Mouse (Mus musculus): Measurements from ENCODE around the gene Ccnjl.

Gene Ccnjl

DNA sequence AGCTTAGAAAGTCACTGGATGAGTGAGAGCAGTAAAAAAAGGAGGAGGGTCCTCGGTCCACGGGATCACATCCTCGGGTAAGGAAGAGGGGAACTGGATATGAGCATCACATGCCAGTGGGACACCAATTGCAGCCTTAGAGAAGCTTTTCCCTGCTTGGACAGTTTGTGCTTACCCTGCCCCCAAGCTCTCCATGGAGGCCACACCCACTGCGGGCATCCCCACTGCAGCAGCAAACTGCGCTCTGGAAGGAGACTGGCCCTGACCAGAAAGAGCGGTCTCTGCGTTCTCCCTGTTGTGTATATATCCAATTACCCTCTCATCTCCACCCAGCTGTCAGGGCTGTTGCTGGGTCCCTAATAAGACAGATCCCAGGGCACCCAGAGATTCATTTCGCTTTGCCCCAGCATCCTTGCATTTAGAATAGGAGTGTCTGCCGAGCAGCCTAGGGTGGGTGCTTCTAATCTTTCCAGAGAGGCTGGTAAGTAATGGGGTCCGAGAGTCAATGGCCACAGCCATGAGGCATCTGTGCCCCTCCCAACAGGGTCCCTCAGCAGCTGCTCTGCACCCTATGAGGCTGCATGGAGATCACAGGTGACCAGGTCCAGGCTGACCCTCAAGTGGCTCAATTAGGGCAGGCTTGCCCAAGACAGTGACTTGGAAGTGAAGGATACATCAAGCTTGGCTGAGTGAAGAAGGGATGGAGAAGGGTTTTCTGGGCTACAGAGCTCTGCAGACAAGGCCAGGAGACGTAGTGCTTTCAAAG is 49.3 kb downstream of the Ccnjl start:
- ChIA-PET CTCF (interaction anchor here (0.7 to 1.2 kb wide), 6 partner anchors 8 to 61 kb away, joined by 3 to 5 read pairs (median 3); no protein-coding TSS in a partner anchor), POLR2A (interaction anchor here in 3 of 4 experiments (0.5 to 1.7 kb wide), 4 partner anchors 17 to 105 kb away, joined by 3 to 5 read pairs (median 4); no protein-coding TSS in a partner anchor)

DNA sequence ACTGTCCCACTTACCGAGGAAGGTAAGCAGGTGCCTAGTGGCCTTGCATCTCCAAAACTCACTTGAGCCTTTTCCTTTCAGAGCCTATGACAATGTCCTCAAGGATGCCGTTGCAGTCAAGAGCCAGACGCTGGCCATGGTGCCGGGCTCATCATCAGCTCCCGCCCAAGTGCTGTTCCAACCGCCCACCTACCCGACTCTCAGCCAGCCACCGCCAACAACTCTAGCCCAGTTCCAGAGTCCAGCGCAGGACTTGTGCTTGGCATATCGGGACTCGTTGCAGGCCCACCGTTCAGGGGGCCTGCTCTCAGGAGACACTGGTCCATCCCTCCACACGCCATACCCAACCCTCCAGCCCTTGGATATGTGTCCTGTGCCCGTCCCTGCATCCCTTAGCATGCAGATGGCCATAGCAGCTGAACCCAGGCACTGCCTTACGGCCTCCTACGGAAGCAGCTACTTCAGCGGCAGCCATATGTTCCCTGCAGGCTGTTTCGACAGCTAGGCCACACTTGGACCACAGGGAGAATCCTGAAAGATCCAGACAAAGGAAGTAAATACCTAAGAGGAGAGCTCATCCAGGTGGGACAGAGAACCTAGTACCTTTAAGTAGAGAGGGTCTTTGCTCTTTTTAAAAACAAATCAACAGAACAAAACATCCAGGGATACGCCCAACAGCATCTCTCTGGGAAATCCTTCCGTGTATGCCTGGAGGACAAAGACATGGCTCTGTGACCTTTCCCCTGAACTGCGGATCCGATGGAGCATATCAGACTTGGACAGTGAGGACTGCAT is 56.8 kb downstream of the Ccnjl start:
- ChIA-PET POLR2A (interaction anchor here (0.5 to 1.9 kb wide), 42 partner anchors 9 to 160 kb away, joined by 3 to 10 read pairs (median 3); partner anchors contain the start of genes Pwwp2a (in 2 of the 4), Ccnjl (in 1 of the 4) and Fabp6 (in 1 of the 4)), CTCF (interaction anchor here (0.5 to 3.4 kb wide), 49 partner anchors 8 to 1957 kb away, joined by 3 to 38 read pairs (median 4); partner anchors contain the start of gene Ccnjl (in 1 of the 4))

DNA sequence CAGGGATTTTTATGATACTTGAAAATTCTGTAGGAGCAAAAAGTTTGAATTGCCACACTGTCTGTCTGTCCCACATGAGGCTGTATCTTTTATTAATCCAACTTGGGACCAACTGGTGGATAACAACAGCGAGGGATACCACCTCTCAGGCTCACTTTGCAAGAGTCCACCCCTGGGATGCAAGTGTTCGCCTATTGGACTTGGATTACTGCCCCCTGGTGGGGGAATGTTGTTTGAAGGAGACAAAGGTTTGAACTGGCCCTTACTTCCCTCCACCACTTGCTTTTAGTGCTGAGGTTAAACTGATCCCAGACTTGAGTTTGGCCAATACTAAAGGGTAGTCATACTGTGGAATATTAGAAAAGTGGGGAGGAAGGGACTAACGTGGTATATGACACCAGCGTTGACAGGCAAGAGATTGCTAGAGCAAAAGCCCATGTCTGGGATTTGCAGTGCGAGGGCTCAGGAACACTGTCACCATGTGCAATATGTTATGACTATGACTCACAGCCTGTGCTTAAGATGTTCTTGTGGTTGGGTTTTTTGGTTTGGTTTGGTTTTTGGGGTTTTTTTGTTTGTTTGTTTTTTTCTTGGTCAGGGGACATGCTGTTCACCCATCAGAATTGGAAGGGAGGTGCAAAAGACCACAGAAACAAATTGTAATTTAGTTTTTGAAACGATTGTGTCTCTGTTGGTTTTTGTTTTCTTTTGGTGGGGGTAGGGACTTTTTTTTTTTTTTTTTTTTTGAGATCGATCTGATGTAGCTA is 57.9 kb downstream of the Ccnjl start, which contains the start of gene 4933415A04Rik:
Gene 4933415A04Rik (plus strand): TSS at position 717 of the 767 bp plus-strand sequence.
- ChIA-PET POLR2A (interaction anchor here (0.6 to 1.9 kb wide), 20 partner anchors 8 to 161 kb away, joined by 3 to 10 read pairs (median 5); partner anchors contain the start of genes Fabp6 (in 1 of the 4) and Pwwp2a (in 1 of the 4)), CTCF (interaction anchor here (0.6 to 3.4 kb wide), 34 partner anchors 11 to 1956 kb away, joined by 3 to 38 read pairs (median 4); partner anchors contain the start of gene Ccnjl (in 1 of the 4))

DNA sequence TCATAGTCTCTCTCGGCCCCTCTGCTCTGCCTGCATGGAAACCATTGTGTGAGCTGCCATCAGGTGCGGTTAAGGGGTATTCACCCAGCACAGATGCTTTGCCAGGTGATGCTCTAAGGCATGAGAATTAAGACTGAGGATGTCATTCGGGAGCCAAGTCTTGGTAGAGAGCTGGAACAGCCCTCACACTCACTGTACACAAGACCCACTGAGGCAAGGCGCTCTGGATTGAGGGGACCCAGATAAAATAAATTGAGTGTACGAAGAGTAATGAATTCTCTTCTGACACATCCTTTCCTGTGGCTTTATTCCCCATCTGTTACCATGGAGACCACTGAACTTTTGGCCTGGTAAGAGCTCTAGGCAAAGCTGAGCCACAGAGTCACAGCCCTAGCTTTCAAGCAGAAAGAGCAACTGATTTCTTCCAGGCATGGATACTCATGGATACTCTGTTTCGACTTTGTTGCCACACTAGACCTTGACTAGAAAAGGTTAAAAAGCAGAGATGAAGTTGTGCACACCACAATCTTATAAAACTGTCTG is 61.0 kb downstream of the Ccnjl start:
- ChIA-PET CTCF (interaction anchor here in 1 of 4 experiments (1.1 to 2.7 kb wide), 2 partner anchors 73 to 95 kb away, joined by 4 to 9 read pairs; no protein-coding TSS in a partner anchor), POLR2A (interaction anchor here in 1 of 4 experiments (0.5 to 0.9 kb wide), 2 partner anchors 9 to 108 kb away, joined by 4 to 5 read pairs; no protein-coding TSS in a partner anchor)

DNA sequence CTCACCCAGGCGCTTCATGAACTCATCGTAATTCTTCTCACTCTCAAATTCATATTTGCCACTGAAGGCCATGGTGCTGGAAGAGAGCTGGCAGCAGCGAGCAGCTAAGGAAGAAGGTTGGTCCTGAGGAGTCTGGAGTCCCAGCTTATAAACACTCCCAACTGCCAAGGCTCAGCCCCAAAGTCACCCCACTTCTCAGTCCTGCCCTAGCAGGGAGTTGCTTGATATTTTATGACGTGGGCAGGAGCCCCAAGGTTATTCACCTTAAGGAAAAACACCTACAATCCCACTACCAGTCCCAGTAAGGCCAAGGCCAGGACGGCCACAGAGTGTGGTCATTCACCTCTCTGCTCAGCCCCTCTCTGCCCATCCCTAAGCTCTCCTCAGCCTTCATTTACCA is 72.9 kb downstream of the Ccnjl start, which contains the start of gene Fabp6:
Gene Fabp6 (minus strand): TSS at position 101 of the 400 bp plus-strand sequence.
- ChIA-PET CTCF (interaction anchor here in 1 of 4 experiments (0.7 kb wide), 1 partner anchor 85 kb away, joined by 3 read pairs; no protein-coding TSS in a partner anchor), POLR2A (interaction anchor here in 2 of 4 experiments (0.7 to 1.0 kb wide), 2 partner anchors 12 to 16 kb away, joined by 3 read pairs; no protein-coding TSS in a partner anchor)

DNA sequence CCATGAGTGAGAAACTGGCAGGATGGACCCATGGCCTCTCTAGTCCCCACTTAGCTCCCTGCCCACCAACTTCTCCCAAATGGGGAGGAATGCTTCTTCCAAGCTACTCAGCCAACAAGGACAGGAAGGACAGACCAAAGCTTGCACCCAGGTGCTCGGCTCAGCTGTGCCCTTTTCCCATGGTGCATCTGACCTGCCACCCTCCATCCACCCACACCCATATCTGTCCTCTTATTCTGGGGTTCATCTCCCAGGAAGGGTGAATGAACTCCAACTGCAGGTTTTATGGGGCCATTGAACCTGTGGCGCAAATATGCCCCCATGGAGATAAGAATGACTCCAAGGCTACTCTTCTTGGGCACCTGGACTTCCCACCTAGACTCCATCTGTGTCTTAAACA is 75.6 kb downstream of the Ccnjl start:
- CTCF ChIA-PET, result interaction anchor here in 3 of 4 experiments (0.6 to 1.1 kb wide), 7 partner anchors 9 to 513 kb away, joined by 3 to 7 read pairs (median 3); no protein-coding TSS in a partner anchor
- POLR2A ChIA-PET, result interaction anchor here in 2 of 4 experiments (0.7 to 1.2 kb wide), 4 partner anchors 10 to 32 kb away, joined by 3 to 4 read pairs (median 4); no protein-coding TSS in a partner anchor

DNA sequence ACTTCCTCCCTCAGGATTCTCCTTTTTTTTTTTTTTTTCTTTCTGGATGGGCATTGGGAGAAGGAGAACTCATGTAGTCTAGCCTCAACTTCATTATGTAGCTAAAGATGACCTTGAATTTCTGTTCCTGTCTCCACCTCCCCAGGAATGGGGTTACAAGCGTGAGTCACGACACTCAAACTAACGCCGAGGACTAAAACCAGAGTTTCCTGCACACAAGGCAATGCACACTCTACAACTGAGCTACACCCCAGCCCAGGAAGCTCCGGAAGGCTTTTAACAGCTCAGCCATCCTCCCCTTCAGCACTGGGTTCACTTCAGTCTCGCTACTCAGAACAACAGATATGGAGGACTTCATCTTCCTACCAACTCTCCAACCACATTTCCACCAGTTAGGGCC is 76.3 kb downstream of the Ccnjl start:
- POLR2A ChIA-PET, result interaction anchor here in 2 of 4 experiments (0.7 to 1.1 kb wide), 4 partner anchors 14 to 79 kb away, joined by 3 to 4 read pairs (median 3); no protein-coding TSS in a partner anchor
- CTCF ChIA-PET, result interaction anchor here in 3 of 4 experiments (0.9 to 1.1 kb wide), 4 partner anchors 20 to 146 kb away, joined by 3 to 4 read pairs (median 3); no protein-coding TSS in a partner anchor

DNA sequence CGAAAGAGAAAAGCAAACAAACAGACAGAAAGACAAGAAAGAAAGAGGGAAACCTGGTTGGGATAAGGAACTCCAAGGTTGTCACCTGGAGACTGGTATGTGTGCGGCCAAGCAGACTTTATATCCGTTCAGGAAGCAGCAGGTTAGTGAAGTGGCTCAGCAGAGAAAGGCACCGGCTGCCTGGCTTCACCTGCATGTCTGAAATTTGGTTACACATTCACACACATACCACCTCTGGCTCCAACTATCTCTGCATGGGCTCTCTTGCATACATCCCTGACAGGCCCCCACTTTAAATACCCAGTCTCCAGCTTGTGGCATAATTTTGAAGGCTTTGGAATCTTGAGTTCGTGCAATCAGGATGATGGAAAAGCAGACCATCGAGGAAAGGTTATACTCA is 77.3 kb downstream of the Ccnjl start:
- POLR2A ChIA-PET, result interaction anchor here in 1 of 4 experiments (0.6 kb wide), 1 partner anchor 196 kb away, joined by 4 read pairs; no protein-coding TSS in a partner anchor
- CTCF ChIA-PET, result interaction anchor here in 3 of 4 experiments (0.6 to 0.7 kb wide), 4 partner anchors 38 to 807 kb away, joined by 3 to 7 read pairs (median 5); no protein-coding TSS in a partner anchor

DNA sequence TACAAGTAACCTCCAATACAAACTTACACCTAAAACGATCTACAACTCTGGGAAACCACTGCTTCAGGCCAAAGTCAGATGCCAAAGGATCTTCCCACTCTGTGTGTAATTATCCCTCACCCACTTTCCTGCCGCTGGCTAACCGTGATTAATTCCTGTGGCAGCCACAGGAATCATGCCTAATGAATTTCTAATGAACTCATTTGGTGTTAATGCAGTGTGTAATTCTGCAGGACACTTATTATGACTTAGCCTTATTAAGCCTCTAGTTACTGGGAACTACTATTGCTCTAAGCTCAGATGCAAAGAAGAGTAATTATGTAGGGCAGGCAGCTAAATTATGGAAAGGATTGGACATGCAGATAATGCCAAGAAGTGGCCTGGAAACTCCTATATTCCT is 79.9 kb downstream of the Ccnjl start:
- POLR2A ChIA-PET, result interaction anchor here in 1 of 4 experiments (0.7 kb wide), 1 partner anchor 228 kb away, joined by 3 read pairs; no protein-coding TSS in a partner anchor
- CTCF ChIA-PET, result interaction anchor here in 1 of 4 experiments (0.7 kb wide), 1 partner anchor 130 kb away, joined by 17 read pairs; no protein-coding TSS in a partner anchor

DNA sequence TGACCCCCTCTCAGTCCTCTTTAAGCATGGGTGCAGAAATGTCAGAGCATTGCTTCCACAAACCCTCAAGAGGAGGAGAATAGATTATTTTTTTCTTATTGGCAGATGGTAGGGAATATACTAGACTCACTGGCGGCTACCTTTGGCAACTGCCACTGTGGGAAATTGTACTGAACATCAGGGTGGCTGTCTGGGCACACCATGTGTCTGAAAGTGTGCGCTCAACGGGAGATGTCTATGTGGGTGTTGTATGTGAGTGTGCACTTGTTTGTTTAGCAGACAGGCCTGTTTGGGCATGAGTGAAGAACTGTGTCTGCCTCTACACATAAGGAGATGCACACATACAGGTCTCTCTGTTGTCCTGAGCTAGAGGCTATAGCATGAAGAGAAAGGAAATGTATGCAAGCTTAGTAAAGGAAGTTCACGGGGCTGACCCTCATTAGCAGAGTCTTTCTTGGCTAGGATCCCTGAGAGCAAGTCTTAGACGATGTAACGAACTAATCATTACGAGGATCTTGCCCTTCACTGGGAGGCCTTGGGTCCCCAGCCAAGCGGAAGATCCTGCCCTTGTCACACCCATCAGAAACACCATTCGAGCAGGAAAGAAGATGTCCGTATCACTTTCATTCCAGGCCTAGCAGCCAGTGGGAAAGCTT is 81.5 kb downstream of the Ccnjl start:
- ChIA-PET CTCF (interaction anchor here (0.6 to 1.2 kb wide), 5 partner anchors 35 to 118 kb away, joined by 3 to 7 read pairs (median 4); no protein-coding TSS in a partner anchor), POLR2A (interaction anchor here in 1 of 4 experiments (1.1 to 1.2 kb wide), 2 partner anchors 9 to 16 kb away, joined by 3 read pairs; no protein-coding TSS in a partner anchor)

DNA sequence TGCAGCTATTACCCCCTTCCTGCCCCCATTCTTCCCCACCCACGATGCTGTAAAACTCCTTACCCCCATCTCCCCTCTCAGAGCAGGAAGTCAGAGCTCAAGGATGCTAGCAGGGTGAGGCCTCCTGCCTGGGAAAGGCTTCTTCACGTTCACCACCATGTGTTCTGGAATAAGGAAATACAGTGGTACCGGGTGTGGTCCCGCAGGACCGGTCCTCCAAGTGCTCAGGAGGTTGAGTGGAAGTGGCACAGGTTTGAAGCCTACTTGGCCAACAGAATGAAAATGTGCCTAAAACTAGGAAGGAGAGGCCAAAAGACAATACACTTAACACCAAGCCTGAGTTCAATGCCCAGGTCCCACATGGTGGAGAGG is 82.1 kb downstream of the Ccnjl start:
- CTCF ChIA-PET, result interaction anchor here in 3 of 4 experiments (0.6 to 1.1 kb wide), 4 partner anchors 35 to 118 kb away, joined by 3 to 7 read pairs (median 4); no protein-coding TSS in a partner anchor

DNA sequence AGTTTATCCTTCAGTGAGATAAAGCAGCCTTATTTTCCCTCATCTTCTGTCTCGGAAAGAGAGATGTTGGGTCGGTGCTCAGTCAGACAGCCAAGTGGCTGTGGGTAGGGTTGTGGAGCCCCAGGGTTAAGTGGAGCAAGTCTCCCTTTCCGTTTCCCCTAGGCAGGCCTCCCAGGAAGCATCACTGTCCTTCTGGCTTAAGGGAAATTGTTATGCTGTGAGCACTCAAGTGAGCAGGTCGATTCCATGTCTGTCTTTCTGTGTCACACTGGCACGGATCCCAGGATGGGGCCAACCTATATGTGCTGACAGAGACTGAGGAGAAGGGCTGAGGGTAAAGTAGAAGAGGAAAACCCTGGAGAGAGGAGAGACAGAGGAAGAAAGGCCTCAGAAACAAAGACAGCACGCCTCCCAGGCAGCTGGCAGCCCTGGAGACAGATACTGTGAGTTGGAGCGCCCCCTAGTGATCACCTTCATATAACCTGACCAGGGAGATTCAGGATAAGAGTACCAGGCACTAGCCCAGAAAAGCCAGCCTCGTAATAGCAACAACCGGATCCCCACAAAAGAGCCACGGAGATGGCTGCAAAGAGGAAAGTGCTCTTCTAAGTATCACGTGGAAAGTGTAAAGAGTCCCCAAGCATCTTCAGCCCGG is 84.4 kb downstream of the Ccnjl start:
- CTCF ChIA-PET, result interaction anchor here (0.6 to 2.5 kb wide), 12 partner anchors 9 to 325 kb away, joined by 3 to 11 read pairs (median 3); no protein-coding TSS in a partner anchor
- POLR2A ChIA-PET, result interaction anchor here in 1 of 4 experiments (1.5 kb wide), 1 partner anchor 19 kb away, joined by 3 read pairs; no protein-coding TSS in a partner anchor

More for the DNA sequence above, 82.1 kb downstream of the Ccnjl start:
- POLR2A ChIA-PET, result interaction anchor here in 1 of 4 experiments (1.1 to 1.2 kb wide), 2 partner anchors 9 to 16 kb away, joined by 3 read pairs; no protein-coding TSS in a partner anchor

DNA sequence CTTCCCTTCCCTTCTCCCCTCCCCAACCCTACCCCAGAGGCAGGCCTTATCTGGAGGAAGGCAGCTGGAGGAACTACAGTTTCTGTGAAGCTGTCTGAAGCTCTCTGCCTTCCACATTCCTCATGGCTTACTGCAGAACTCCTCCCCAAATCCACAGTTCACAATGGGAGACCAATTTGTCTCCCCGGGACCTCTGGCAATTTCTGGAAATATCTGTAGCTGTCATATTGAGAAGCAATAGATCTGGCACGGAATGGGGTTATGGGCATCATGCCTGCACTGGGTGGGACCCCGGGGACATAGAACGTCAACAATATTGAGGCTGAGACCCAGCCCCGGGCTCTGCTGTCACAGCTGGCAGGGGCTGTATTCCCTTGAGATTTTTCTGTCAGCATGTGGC is 89.3 kb downstream of the Ccnjl start:
- ChIA-PET CTCF (interaction anchor here in 3 of 4 experiments (0.6 to 2.7 kb wide), 4 partner anchors 8 to 126 kb away, joined by 3 to 11 read pairs (median 3); no protein-coding TSS in a partner anchor), POLR2A (interaction anchor here in 3 of 4 experiments (0.8 to 1.9 kb wide), 10 partner anchors 8 to 66 kb away, joined by 3 to 8 read pairs (median 4); no protein-coding TSS in a partner anchor)

DNA sequence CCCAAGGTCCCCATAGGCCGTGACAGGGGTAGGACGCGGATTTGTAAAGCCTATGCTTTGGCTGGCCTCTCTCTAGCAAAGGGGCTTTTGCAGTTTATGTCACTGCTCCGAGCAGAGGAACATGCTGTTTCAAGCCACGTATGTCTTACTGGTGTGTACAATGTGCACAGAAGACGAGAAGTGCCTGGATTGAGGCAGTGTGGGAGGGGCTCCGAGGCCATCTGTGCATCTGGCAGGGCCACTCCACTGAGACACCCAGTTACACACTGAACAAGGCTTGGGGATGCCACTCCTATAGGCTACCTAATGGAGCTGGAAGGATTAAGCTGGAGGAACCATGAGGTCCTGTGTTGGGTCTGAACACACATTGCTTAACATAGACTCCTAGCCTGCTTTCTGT is 89.8 kb downstream of the Ccnjl start:
- CTCF ChIA-PET, result interaction anchor here in 1 of 4 experiments (0.6 kb wide), 1 partner anchor 65 kb away, joined by 3 read pairs; no protein-coding TSS in a partner anchor
- POLR2A ChIA-PET, result interaction anchor here in 3 of 4 experiments (0.6 to 1.9 kb wide), 7 partner anchors 8 to 1149 kb away, joined by 3 to 8 read pairs (median 3); no protein-coding TSS in a partner anchor

DNA sequence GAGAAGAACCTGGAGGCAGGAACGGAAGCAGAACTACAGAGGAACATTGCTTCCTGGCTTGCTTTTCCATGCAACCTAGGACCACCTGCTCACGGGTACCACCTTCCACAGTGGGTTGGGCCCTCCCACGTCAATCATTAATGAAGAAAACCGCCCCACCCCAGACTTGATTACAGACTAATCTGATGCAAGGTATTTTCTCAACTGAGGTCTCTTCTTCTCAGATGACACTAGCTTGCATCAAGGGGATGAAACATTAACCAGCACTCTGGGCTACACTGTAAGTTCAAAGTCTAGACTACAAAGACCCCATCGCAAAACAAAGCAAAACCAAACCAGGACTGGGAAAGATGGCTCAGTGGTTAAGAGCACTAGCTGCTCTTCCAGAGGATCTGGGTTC is 93.2 kb downstream of the Ccnjl start:
- CTCF ChIA-PET, result interaction anchor here in 1 of 4 experiments (0.7 kb wide), 1 partner anchor 23 kb away, joined by 12 read pairs; no protein-coding TSS in a partner anchor
- POLR2A ChIA-PET, result no interaction called here
